Mouse (Mus musculus): ENCODE data around the gene Erich2.

Erich2 gene

GRCm38 (mm10) chr2:70562611-70562980 lies 54.0 kb downstream of the Erich2 start:
- DNase-seq (ENCODE audit: low read depth, low spot score): no peak

GRCm38 (mm10) chr2:70562981-70563671 lies 54.5 kb downstream of the Erich2 start:
- no peak for DNase-seq (ENCODE audit: low read depth, low spot score)

- no peak for DNase-seq (ENCODE audit: low read depth, low spot score)
These were observed 55.4 kb downstream of the Erich2 start for GRCm38 (mm10) chr2:70563721-70564645.

- DNase-seq (ENCODE audit: low read depth, low spot score): no peak
These were observed 56.2 kb downstream of the Erich2 start for GRCm38 (mm10) chr2:70564646-70565315.

GRCm38 (mm10) chr2:70565651-70566602 lies 57.3 kb downstream of the Erich2 start:
- no peak for DNase-seq (ENCODE audit: low read depth, low spot score)

GRCm38 (mm10) chr2:70566603-70566981 lies 58.0 kb downstream of the Erich2 start:
- no peak for DNase-seq (ENCODE audit: low read depth, low spot score)

GRCm38 (mm10) chr2:70567071-70567681 lies 58.6 kb downstream of the Erich2 start:
- DNase-seq (ENCODE audit: low read depth, low spot score): no peak

GRCm38 (mm10) chr2:70567682-70568077 lies 59.1 kb downstream of the Erich2 start:
- DNase-seq (ENCODE audit: low read depth, low spot score): no peak

GRCm38 (mm10) chr2:70568198-70568941 lies 59.8 kb downstream of the Erich2 start:
- DNase-seq (ENCODE audit: low read depth, low spot score): no peak

GRCm38 (mm10) chr2:70571698-70572097 lies 63.1 kb downstream of the Erich2 start:
- no peak for DNase-seq (ENCODE audit: low read depth, low spot score)

GRCm38 (mm10) chr2:70572251-70572650 lies 63.6 kb downstream of the Erich2 start:
- DNase-seq (ENCODE audit: low read depth, low spot score): no peak

- DNase-seq (ENCODE audit: low read depth, low spot score): no peak
These were observed 65.1 kb downstream of the Erich2 start for GRCm38 (mm10) chr2:70573544-70574210.

- no peak for DNase-seq (ENCODE audit: low read depth, low spot score)
These were observed 79.6 kb downstream of the Erich2 start for GRCm38 (mm10) chr2:70588200-70588599.
